Mouse (Mus musculus) mature B cell (primary cell): ENCODE results near the gene Col4a5.

Source experiments
- in situ Hi-C: fragments of 300-500 bp; cut with MboI; formaldehyde crosslinking; loops from 2 replicates; pipeline ENCODE4 v1.14.3; 2019

The Col4a5 gene

DNA sequence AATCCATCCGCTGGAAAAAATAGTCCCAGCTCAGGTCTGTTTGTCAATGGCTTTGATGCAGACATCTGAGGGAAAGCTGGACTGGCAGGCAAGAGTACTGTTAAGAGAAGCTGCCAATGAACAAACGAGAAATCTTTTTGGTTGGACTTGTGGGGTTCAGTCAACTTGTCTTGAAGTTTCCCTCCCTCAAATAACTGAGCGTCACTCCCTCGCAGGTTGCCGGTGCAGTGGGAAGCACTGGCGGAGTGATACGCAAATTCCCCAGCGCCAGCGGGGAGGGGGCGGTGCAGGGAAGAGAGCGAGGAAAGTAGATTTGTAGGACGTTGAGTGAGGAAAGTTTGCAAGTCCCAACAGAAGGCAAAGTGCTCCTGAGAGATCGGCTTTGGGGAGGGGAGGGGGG, at the start of gene Col4a5:
Gene Col4a5, plus strand, starts transcription at position 276 of the 400 bp plus-strand sequence.
- in situ Hi-C loops: no loop called here

- in situ Hi-C loops: no loop called here
These were observed 38.4 kb upstream of the Col4a5 start for GRCm38 (mm10) chrX:141436780-141437179.

GRCm38 (mm10) chrX:141439423-141439822, 35.8 kb upstream of the Col4a5 start:
- in situ Hi-C loops: no loop called here

DNA sequence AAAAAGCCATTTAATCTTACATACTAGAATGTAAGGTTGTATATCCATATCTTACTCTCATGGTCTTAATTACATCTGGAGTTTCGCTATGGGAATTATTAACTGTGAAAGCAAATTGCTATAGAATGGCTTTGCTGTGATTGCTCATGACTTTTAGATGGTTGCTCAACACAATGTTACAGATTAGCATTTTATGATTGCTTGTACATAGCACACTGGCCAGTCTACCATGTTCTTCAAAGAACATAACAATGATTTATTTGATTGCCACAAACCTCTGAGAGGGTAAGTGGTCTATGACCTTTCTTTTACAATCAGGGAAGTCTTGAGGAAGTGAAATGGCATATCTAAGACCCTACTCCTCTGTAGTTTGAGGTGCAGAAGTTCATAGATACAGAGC, 27.2 kb upstream of the Col4a5 start:
- in situ Hi-C loops: no loop called here

- in situ Hi-C loops: no loop called here
These were observed 1.5 kb upstream of the Col4a5 start, which contains the start of gene Col4a6 for GRCm38 (mm10) chrX:141473470-141474302. Col4a6 (minus strand) TSS chrX:141474076.

DNA sequence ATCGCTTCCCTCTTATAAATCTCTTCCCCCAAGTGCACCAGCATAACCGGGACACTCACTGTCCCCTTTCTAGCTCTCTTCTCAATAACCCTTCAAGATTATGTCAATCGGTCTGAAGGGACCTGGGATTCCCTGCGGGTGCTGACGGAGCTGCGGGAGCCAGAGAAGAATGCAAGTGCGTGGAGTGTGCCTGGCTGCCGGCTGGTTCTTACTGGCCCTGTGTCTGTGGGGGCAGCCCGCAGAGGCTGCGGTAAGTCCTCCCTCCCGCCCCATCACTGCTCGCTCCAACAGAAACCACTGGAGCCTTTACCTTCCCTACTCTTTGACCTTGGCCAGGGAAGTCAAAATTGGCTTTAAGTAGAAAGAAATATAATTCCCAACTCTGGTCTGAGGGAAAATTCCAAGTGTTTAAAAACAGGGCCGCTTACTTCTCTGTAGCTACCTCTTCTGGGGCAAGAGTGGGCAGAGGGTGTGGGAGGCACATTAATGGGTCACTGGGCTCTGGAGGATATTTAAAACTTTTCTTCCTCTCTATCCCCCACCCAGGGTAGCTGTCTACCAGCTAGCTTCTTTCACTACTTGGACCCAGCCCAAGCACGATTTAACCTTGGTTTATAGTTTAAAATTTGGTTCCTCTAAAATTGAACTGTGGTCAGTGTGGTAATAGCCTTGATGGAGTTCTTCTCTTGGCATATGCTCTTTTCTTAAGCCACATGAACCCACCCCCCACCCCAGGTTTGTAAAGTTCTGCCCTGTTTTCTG, 562 bp downstream of the Col4a5 start:
- in situ Hi-C loops: no loop called here

DNA sequence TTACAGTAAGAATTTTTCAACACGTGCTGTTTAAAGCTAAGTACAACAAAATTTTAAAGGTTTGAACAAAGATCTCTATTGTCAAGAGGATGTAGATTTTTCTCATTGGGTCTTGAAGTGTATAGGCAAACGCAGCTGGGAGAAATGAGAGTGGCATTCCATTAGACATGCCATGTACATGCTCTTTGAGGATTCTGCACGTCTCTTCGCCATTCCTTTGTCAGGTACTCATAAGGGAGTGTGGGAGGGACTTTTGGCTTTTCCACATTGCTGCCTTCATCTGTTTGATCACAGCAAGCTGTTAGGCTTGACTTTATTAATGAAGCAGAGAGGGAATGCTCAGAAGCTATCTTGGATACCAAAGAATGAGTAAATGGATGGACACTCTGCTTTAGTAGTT, 19.4 kb downstream of the Col4a5 start:
- in situ Hi-C loops: no loop called here

GRCm38 (mm10) chrX:141503125-141503524, 27.9 kb downstream of the Col4a5 start:
- in situ Hi-C loops: no loop called here

GRCm38 (mm10) chrX:141533447-141533846, 58.3 kb downstream of the Col4a5 start:
- in situ Hi-C loops: no loop called here

GRCm38 (mm10) chrX:141547471-141547870, 72.3 kb downstream of the Col4a5 start:
- in situ Hi-C loops: no loop called here

GRCm38 (mm10) chrX:141590242-141590641, 115.1 kb downstream of the Col4a5 start:
- in situ Hi-C loops: no loop called here

GRCm38 (mm10) chrX:141721725-141722124, 246.5 kb downstream of the Col4a5 start:
- in situ Hi-C loops: no loop called here

- in situ Hi-C loops: no loop called here
These were observed 248.8 kb downstream of the Col4a5 start for GRCm38 (mm10) chrX:141723936-141724335.

DNA sequence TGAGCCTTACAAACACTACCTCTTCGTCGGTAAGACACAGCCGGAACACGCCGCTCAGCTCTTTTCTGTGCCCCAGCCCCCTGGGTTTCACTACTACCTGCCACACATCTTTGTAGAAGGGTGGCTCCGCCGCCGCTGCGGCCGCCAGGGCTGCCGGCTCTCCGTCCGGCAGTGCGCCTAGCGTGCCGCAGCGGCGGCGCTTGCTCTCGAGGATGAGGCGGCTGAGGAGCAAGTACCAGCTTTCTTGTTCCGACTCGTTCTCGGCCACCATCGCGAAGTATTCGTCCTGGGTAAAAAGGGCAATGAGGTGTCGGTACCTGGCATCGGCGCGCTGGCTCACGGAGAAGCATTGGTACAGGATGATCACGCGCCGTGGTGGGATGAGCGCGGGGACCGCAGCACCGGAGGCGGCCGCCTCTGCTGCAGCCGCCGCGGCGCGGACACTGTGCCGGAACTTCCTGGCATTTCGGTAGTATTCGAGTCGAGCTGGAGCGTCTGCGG, 249.3 kb downstream of the Col4a5 start:
- in situ Hi-C loops: no loop called here

DNA sequence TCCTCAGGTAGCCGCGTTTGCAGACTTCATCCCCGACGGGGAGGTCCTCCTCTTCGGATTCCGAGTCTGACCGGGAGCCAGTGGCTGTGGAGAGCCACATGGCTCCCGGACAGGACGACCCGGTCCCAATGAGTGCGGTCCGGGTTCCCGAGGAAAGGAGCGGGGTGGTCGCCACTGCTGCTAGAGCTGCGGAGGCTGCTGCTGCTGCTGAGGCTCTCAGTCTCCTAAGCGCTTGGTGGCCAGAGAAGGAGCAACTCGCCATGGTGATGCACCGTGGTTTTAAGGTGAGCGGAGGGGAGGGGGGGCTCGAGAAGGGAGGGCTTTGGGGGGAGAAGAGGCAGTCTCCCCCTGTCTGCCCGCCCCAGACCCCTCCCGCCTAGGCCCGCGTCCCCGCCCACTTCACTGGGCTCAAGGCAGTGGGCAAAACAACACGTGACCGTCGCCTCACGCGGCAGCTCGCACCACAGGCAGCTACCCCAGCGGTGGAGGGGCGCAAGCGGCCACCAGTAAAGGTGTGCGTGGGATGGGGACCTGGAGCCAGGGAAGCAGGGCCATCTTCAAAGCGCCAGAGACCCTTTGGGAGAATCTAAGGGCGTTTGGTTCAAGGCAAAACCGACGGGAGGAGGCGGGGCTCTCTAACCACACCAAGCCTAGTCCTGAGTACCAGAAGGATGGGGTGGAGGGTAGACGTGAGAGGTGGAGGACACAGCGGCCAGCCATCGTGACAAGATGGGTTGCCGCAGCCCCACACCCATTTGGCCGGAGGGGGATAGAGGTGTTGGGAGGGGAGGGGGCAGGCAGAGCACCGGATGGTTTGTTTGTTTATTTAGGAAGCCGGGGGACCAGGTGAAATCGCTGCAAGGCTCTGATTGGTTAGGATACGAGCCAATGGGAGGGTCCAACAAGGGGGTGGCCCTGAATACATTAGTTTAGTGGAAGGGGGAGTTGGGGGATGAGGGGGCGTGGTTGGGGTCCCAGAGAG, 250.0 kb downstream of the Col4a5 start, which contains the start of gene Irs4:
Gene Irs4, minus strand, starts transcription at position 327 of the 982 bp plus-strand sequence.
- in situ Hi-C loops: no loop called here

- in situ Hi-C loops: no loop called here
These were observed 254.4 kb downstream of the Col4a5 start for GRCm38 (mm10) chrX:141729570-141729969.
